In the genomic region with DNA sequence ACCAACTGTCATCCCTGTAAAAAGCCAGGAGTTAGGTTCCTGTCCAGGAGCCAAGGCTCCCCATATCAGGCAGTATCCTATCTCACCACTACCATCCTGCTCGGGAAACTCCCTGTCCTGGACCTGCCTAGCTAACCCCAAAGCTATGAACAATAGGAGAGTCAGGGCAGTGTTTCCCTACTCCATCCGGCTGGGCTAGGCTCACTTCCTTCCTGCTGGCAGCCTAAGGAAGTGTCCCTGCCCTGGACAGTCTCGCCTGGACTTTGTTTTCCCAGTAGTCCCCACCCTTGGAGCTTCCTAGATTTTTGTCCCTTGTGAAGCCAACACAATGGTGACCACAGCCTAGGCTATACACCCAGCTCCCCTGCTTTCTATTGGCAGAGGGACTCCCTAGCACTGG, we compare ENCODE assay signal across 9 mouse cellular contexts. TPM values are rescaled to one million over a fixed set of nuclear protein-coding genes. Genes with fewer than 3 reads are reported as not detected.
DNase-seq lines count a peak whose midpoint lies in the region; ATAC-seq lines count a peak whose summit lies in the region.
"Had no signal": no experiment of that assay in that cellular context is flagged by ENCODE, and none has a peak within 500 bp of the region (broad histone marks: within the 10 kb centered on the region; RNA-seq: fewer than 3 reads in every experiment).

No protein-coding gene starts in this region.

- H3K4me3 ChIP-seq in hindbrain, embryonic 14.5 days (replicated peaks; ENCODE audit: low read length), result no peak overlapping the region
- no peak overlapping the region for H3K4me3 ChIP-seq in hindbrain, embryonic 12.5 days
- H3K4me3 ChIP-seq in heart, embryonic 14.5 days (ENCODE audit: control insufficient read depth in 1 of 2, insufficient read depth in 1 of 2, low read depth in 1 of 2, low read length in 2 of 2), result no peak overlapping the region
- H3K4me3 ChIP-seq in midbrain, embryonic 16.5 days (ENCODE audit: low read depth, low read length), result no peak overlapping the region

- no peak overlapping the region for H3K9ac ChIP-seq in hindbrain, embryonic 14.5 days
- no peak overlapping the region for H3K9ac ChIP-seq in hindbrain, embryonic 12.5 days
- H3K9ac ChIP-seq in heart, embryonic 14.5 days (ENCODE audit: low read length), result no peak overlapping the region
- H3K9ac ChIP-seq in midbrain, embryonic 16.5 days (ENCODE audit: low read depth, low read length), result no peak overlapping the region

- no peak for DNase-seq in hindbrain, embryonic 14.5 days (ENCODE audit: low spot score)
- peak; percentile 44 to 62 for DNase-seq in kidney, postnatal 4 days
- no peak for DNase-seq in c-Kit-positive CD71-positive TER-119-positive erythroid progenitor cells, embryonic 14.5 days (ENCODE audit: low spot score)
- DNase-seq in left cerebral cortex, postnatal 36 days (ENCODE audit: low spot score in 2 of 2), result no peak

- peak overlapping the region; percentile 83 for H3K4me2 ChIP-seq in hindbrain, embryonic 14.5 days (replicated peaks)
- H3K4me2 ChIP-seq in hindbrain, embryonic 12.5 days (replicated peaks), result no peak overlapping the region
- H3K4me2 ChIP-seq in heart, embryonic 14.5 days (ENCODE audit: low read length), result peak overlapping the region; percentile 97
- no peak overlapping the region for H3K4me2 ChIP-seq in midbrain, embryonic 16.5 days (ENCODE audit: low read length)

- peaks cover 41% of the 10 kb centered on the region for H3K36me3 ChIP-seq in hindbrain, embryonic 14.5 days (replicated peaks; ENCODE audit: control insufficient read depth, insufficient read depth)
- peaks cover 34% of the 10 kb centered on the region for H3K36me3 ChIP-seq in hindbrain, embryonic 12.5 days
- H3K36me3 ChIP-seq in heart, embryonic 14.5 days (ENCODE audit: control insufficient read depth, insufficient read depth, low read length), result peaks cover 52% of the 10 kb centered on the region
- peaks cover 3% of the 10 kb centered on the region; the same call in 1 of the 2 replicates for H3K36me3 ChIP-seq in midbrain, embryonic 16.5 days (ENCODE audit: control insufficient read depth, insufficient read depth, low read length)

- peaks cover 38% of the 10 kb centered on the region for H3K4me1 ChIP-seq in hindbrain, embryonic 14.5 days (replicated peaks; ENCODE audit: control insufficient read depth, insufficient read depth, low read length)
- peaks cover 49% of the 10 kb centered on the region for H3K4me1 ChIP-seq in hindbrain, embryonic 12.5 days
- peaks cover 38 to 61% of the 10 kb centered on the region in 2 experiments for H3K4me1 ChIP-seq in heart, embryonic 14.5 days (ENCODE audit: control insufficient read depth in 2 of 2, insufficient read depth in 2 of 2, low read length in 2 of 2)
- H3K4me1 ChIP-seq in midbrain, embryonic 16.5 days (ENCODE audit: control insufficient read depth, insufficient read depth, low read length), result peaks cover 47% of the 10 kb centered on the region

- ATAC-seq in hindbrain, embryonic 14.5 days (ENCODE audit: low FRiP score), result no peak
- no peak for ATAC-seq in hindbrain, embryonic 12.5 days (ENCODE audit: low FRiP score)
- ATAC-seq in heart, embryonic 14.5 days (ENCODE audit: insufficient number of reproducible peaks, insufficient read depth, low FRiP score, low read depth), result peak; percentile 42; the same call in 1 of the 2 replicates
- no peak for ATAC-seq in midbrain, embryonic 16.5 days
- ATAC-seq in erythroblast, adult 5-6 weeks (replicated peaks; ENCODE audit: low FRiP score, poor library complexity, severe bottlenecking), result no peak

- H3K27me3 ChIP-seq in hindbrain, embryonic 14.5 days (ENCODE audit: control insufficient read depth, insufficient read depth, low read length), result no peaks in the 10 kb centered on the region
- no peaks in the 10 kb centered on the region for H3K27me3 ChIP-seq in hindbrain, embryonic 12.5 days
- no peaks in the 10 kb centered on the region for H3K27me3 ChIP-seq in heart, embryonic 14.5 days (ENCODE audit: control insufficient read depth, insufficient read depth, low read length)
- no peaks in the 10 kb centered on the region for H3K27me3 ChIP-seq in midbrain, embryonic 16.5 days (ENCODE audit: control insufficient read depth, insufficient read depth, low read depth, low read length)

- 71% methylated on average over 3 of the region's 3 CpGs for WGBS in hindbrain, embryonic 14.5 days
- 77% methylated on average over 3 of the region's 3 CpGs for WGBS in hindbrain, embryonic 12.5 days
- 54% methylated on average over 3 of the region's 3 CpGs for WGBS in heart, embryonic 14.5 days
- WGBS in midbrain, embryonic 16.5 days, result 69% methylated on average over 3 of the region's 3 CpGs

- H3K27ac ChIP-seq in hindbrain, embryonic 14.5 days, result peak overlapping the region; percentile 73; the same call in 1 of the 2 replicates
- no peak overlapping the region for H3K27ac ChIP-seq in hindbrain, embryonic 12.5 days
- H3K27ac ChIP-seq in heart, embryonic 14.5 days (replicated peaks in 1 of 2; ENCODE audit: control insufficient read depth in 1 of 2, insufficient read depth in 1 of 2, low read depth in 2 of 2, low read length in 2 of 2), result peak overlapping the region; percentile 87 to 92
- 0 out of 2 replicates have a peak overlapping the region, but pooled peaks have one; percentile 14 for H3K27ac ChIP-seq in midbrain, embryonic 16.5 days (ENCODE audit: low read length)

- no peaks in the 10 kb centered on the region for H3K9me3 ChIP-seq in hindbrain, embryonic 14.5 days (ENCODE audit: control insufficient read depth, low read length)
- no peaks in the 10 kb centered on the region for H3K9me3 ChIP-seq in hindbrain, embryonic 12.5 days (replicated peaks)
- H3K9me3 ChIP-seq in heart, embryonic 14.5 days (ENCODE audit: control insufficient read depth, low read length), result no peaks in the 10 kb centered on the region
- no peaks in the 10 kb centered on the region for H3K9me3 ChIP-seq in midbrain, embryonic 16.5 days (replicated peaks; ENCODE audit: control insufficient read depth, low read length, poor library complexity, severe bottlenecking)

- intact Hi-C loops in left cerebral cortex, postnatal 36 days (cut with DNase I), result no loop called here

RNA-seq across cellular contexts. Expression of a gene that starts 0.9 kb away (rescaled TPM):
- 71.7 and 76.6 TPM in 2 replicates for polyA plus RNA-seq in hindbrain, embryonic 14.5 days (2014; fragmentation: Nextera tagmentation; extraction: Ambion mirVana)
- 105 and 109 TPM in 2 replicates for polyA plus RNA-seq in hindbrain, embryonic 12.5 days (2016; fragmentation: Nextera tagmentation; extraction: Ambion mirVana)
- polyA plus RNA-seq in heart, embryonic 14.5 days (2014; fragmentation: Nextera tagmentation; extraction: Ambion mirVana), result 94.1 and 103 TPM in 2 replicates
- polyA plus RNA-seq in midbrain, embryonic 16.5 days (2015; fragmentation: Nextera tagmentation; extraction: Ambion mirVana), result 69.6 and 74.9 TPM in 2 replicates
- total RNA-seq in erythroblast, adult 5-6 weeks (2015; ENCODE audit: low replicate concordance), result 1.9 and 2.7 TPM in 2 replicates
- total RNA-seq in erythroblast, adult 5-6 weeks (2017; ENCODE audit: low replicate concordance), result 3.9 and 4.9 TPM in 2 replicates
- total RNA-seq in left cerebral cortex, postnatal 36 days (2021), result 10 to 100 TPM; 11.1 to 12.7 TPM

RNA-seq across cellular contexts. Expression of a gene that starts 3.8 kb away (rescaled TPM):
- polyA plus RNA-seq in hindbrain, embryonic 14.5 days (2014; fragmentation: Nextera tagmentation; extraction: Ambion mirVana), result 115 and 130 TPM in 2 replicates
- polyA plus RNA-seq in hindbrain, embryonic 12.5 days (2016; fragmentation: Nextera tagmentation; extraction: Ambion mirVana), result 84.8 and 87.0 TPM in 2 replicates
- 49.0 and 53.0 TPM in 2 replicates for polyA plus RNA-seq in heart, embryonic 14.5 days (2014; fragmentation: Nextera tagmentation; extraction: Ambion mirVana)
- polyA plus RNA-seq in midbrain, embryonic 16.5 days (2015; fragmentation: Nextera tagmentation; extraction: Ambion mirVana), result 123 and 127 TPM in 2 replicates
- total RNA-seq in erythroblast, adult 5-6 weeks (2015; ENCODE audit: low replicate concordance), result 6.7 and 8.3 TPM in 2 replicates
- total RNA-seq in erythroblast, adult 5-6 weeks (2017; ENCODE audit: low replicate concordance), result 4.7 and 5.3 TPM in 2 replicates
- total RNA-seq in left cerebral cortex, postnatal 36 days (2021), result 100 to 1,000 TPM in 1 of 2 experiments, 10 to 100 TPM in 1; 91.3 to 106 TPM

RNA-seq across cellular contexts. Expression of a gene that starts 9.9 kb away (rescaled TPM):
- 3.1 and 4.9 TPM in 2 replicates for polyA plus RNA-seq in hindbrain, embryonic 14.5 days (2014; fragmentation: Nextera tagmentation; extraction: Ambion mirVana)
- 8.1 and 9.6 TPM in 2 replicates for polyA plus RNA-seq in hindbrain, embryonic 12.5 days (2016; fragmentation: Nextera tagmentation; extraction: Ambion mirVana)
- 4.4 and 4.6 TPM in 2 replicates for polyA plus RNA-seq in heart, embryonic 14.5 days (2014; fragmentation: Nextera tagmentation; extraction: Ambion mirVana)
- 7.2 TPM in 2 replicates for polyA plus RNA-seq in midbrain, embryonic 16.5 days (2015; fragmentation: Nextera tagmentation; extraction: Ambion mirVana)
- total RNA-seq in erythroblast, adult 5-6 weeks (2015; ENCODE audit: low replicate concordance), result 2.7 and 9.8 TPM in 2 replicates
- 4.2 and 7.4 TPM in 2 replicates for total RNA-seq in erythroblast, adult 5-6 weeks (2017; ENCODE audit: low replicate concordance)
- 1 to 10 TPM; 4.4 to 6.8 TPM for total RNA-seq in left cerebral cortex, postnatal 36 days (2021)

RNA-seq across cellular contexts. Expression of a gene that starts 11.8 kb away (rescaled TPM):
- 14.4 and 16.4 TPM in 2 replicates for polyA plus RNA-seq in hindbrain, embryonic 14.5 days (2014; fragmentation: Nextera tagmentation; extraction: Ambion mirVana)
- polyA plus RNA-seq in hindbrain, embryonic 12.5 days (2016; fragmentation: Nextera tagmentation; extraction: Ambion mirVana), result 13.5 and 15.0 TPM in 2 replicates
- 10.0 and 14.9 TPM in 2 replicates for polyA plus RNA-seq in heart, embryonic 14.5 days (2014; fragmentation: Nextera tagmentation; extraction: Ambion mirVana)
- 14.9 and 18.6 TPM in 2 replicates for polyA plus RNA-seq in midbrain, embryonic 16.5 days (2015; fragmentation: Nextera tagmentation; extraction: Ambion mirVana)
- 13.4 and 20.2 TPM in 2 replicates for total RNA-seq in erythroblast, adult 5-6 weeks (2015; ENCODE audit: low replicate concordance)
- 9.5 and 17.9 TPM in 2 replicates for total RNA-seq in erythroblast, adult 5-6 weeks (2017; ENCODE audit: low replicate concordance)
- total RNA-seq in left cerebral cortex, postnatal 36 days (2021), result 10 to 100 TPM; 10.3 to 11.5 TPM

RNA-seq across cellular contexts. Expression of a gene that starts 13.8 kb away (rescaled TPM):
- polyA plus RNA-seq in hindbrain, embryonic 14.5 days (2014; fragmentation: Nextera tagmentation; extraction: Ambion mirVana), result 0.96 and 1.2 TPM in 2 replicates
- 1.2 and 1.4 TPM in 2 replicates for polyA plus RNA-seq in hindbrain, embryonic 12.5 days (2016; fragmentation: Nextera tagmentation; extraction: Ambion mirVana)
- polyA plus RNA-seq in heart, embryonic 14.5 days (2014; fragmentation: Nextera tagmentation; extraction: Ambion mirVana), result 0.46 and 0.53 TPM in 2 replicates
- polyA plus RNA-seq in midbrain, embryonic 16.5 days (2015; fragmentation: Nextera tagmentation; extraction: Ambion mirVana), result 2.0 and 2.4 TPM in 2 replicates
- 2.3 and 2.9 TPM in 2 replicates for total RNA-seq in erythroblast, adult 5-6 weeks (2015; ENCODE audit: low replicate concordance)
- total RNA-seq in erythroblast, adult 5-6 weeks (2017; ENCODE audit: low replicate concordance), result 1.1 and 1.4 TPM in 2 replicates
- total RNA-seq in left cerebral cortex, postnatal 36 days (2021), result 1 to 10 TPM in 1 of 2 experiments, under 1 TPM in 1; 0.79 to 1.9 TPM
- polyA plus RNA-seq: erythroblast, embryonic 14.5 days had no signal

Comparison
In these comparisons a context has a peak if more than half of its experiments do, and no peak if none do; other contexts are left out.
1. H3K4me2 ChIP-seq: peak in hindbrain, embryonic 14.5 days (single experiment) and heart, embryonic 14.5 days (single experiment); none in hindbrain, embryonic 12.5 days (single experiment) and midbrain, embryonic 16.5 days (single experiment).
2. DNase-seq: peak in kidney, postnatal 4 days (2 of 2); none in hindbrain, embryonic 14.5 days (single experiment), c-Kit-positive CD71-positive TER-119-positive erythroid progenitor cells, embryonic 14.5 days (single experiment) and left cerebral cortex, postnatal 36 days (0 of 2).